Mouse (Mus musculus) bone marrow, adult 2 months (tissue): ENCODE data around the gene Wfdc1. TPM values are rescaled to one million over a fixed set of nuclear protein-coding genes. Genes with fewer than 3 reads are reported as not detected.

ENCODE experiments used
- H3K27ac ChIP-seq: fragments of 200-500 bp; 2 replicates; pipeline ENCODE4 v1.5.1; 2012; ENCODE audit warnings: low read depth, mild to moderate bottlenecking, control low read depth, inconsistent platforms, low read length; ENCODE audit not compliant: control insufficient read depth, poor library complexity, insufficient read depth
- H3K4me1 ChIP-seq: fragments of 200-500 bp; 2 replicates; pipeline ENCODE4 v1.6.1; 2011; ENCODE audit warnings: low read length; ENCODE audit not compliant: control insufficient read depth, insufficient read depth
- H3K4me3 ChIP-seq: fragments of 200-500 bp; replicated peaks from 2 replicates; pipeline ENCODE3; 2011; ENCODE audit warnings: mild to moderate bottlenecking, low read depth, low read length, control low read depth; ENCODE audit not compliant: control insufficient read depth
- CTCF ChIP-seq: fragments of 200-500 bp; IDR thresholded peaks from 2 replicates; pipeline ENCODE4 v1.5.1; 2011; ENCODE audit warnings: low read length, control low read depth; ENCODE audit not compliant: control insufficient read depth, insufficient read depth
- POLR2A ChIP-seq: fragments of 200-500 bp; IDR thresholded peaks from 2 replicates; pipeline ENCODE4 v1.6.1; 2011; ENCODE audit warnings: low read depth, mild to moderate bottlenecking, control low read depth, low read length, borderline replicate concordance; ENCODE audit not compliant: control insufficient read depth
- WGBS: fragments of 180-500 bp; shearing (Covaris S2); methylation state at CpG from one replicate; pipeline ENCODE4 v1.1.7; 2018; 5-methylcytosine and 5-hydroxymethylcytosine counted together
- polyA plus RNA-seq: library from polyadenylated mRNA; stranded (reverse); fragments of >200 nt; gene quantifications from 2 replicates; pipeline ENCODE4 v1.2.4, GENCODE M21; 2011; ENCODE audit warnings: low replicate concordance; ENCODE audit not compliant: missing spikeins, insufficient read depth, insufficient read length

Wfdc1 gene
- polyA plus RNA-seq, 1 experiment, result not detected

DNA sequence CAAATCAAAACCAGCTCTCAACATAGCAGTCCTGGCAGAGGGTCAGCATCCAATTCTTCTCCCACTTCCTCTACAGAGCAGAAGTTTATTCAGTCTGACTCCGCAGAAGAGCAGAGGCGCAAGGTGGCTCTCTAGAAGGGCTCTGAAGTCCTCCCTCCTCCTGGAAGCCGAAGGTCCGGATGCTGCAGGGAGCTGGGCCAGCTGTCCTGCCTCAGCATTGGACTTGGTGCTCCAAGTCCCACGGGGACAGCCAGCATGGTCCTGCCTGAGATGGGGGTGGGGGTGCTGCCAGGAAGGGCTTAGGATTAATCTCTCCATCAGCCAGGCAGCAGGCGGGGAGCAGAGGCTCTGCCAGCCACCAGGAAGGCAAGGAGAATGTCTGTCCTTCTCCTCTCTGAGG, 30.8 kb upstream of the Wfdc1 start, which contains the start of gene Kcng4:
Gene Kcng4, minus strand, starts transcription at position 303 of the 400 bp plus-strand sequence.
- 31% methylated on average over 6 of the region's 6 CpGs for WGBS
- Histone ChIP-seq H3K4me3 (no peak within 1 kb of the TSS), H3K4me1 (no peaks in the 10 kb centered on the region), H3K27ac (no peak within 1 kb of the TSS)
- no peak for TF ChIP-seq CTCF
- no peak for TF ChIP-seq POLR2A

- no peak overlapping the region for H3K27ac ChIP-seq
- no peaks in the 10 kb centered on the region for H3K4me1 ChIP-seq
- no peak overlapping the region for H3K4me3 ChIP-seq
- TF ChIP-seq POLR2A (no peak), CTCF (no peak)
- WGBS, result 70% methylated on average over 2 of the region's 2 CpGs
Measured at GRCm38 (mm10) chr8:119635958-119636357, 30.2 kb upstream of the Wfdc1 start.

DNA sequence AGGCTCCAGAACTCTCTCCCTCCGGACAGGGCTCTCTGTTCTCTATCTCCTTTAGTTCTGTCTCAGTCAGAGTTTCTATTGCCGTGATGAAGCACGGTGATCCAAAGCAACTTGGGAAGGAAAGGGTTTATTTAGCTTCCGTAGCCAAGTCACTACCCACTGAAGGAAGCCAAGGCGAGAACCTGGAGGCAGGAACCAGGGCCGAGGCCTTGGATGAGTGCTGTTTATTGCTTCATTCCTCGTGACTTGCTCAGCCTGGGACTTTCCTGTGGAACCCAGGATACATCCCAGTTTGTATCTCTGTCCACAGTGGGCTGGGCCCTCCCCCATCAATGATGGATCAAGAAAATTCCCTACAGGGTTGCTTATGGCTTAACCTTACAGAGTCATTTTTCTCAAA, 29.4 kb upstream of the Wfdc1 start:
- WGBS, result 60% methylated on average over 7 of the region's 7 CpGs
- no peak for TF ChIP-seq POLR2A
- no peak for TF ChIP-seq CTCF

GRCm38 (mm10) chr8:119637381-119637780, 28.8 kb upstream of the Wfdc1 start:
- TF ChIP-seq CTCF, result no peak
- TF ChIP-seq POLR2A, result no peak
- no peaks in the 10 kb centered on the region for H3K4me1 ChIP-seq
- WGBS, result 63% methylated on average over 4 of the region's 4 CpGs
- no peak overlapping the region for H3K4me3 ChIP-seq
- H3K27ac ChIP-seq, result no peak overlapping the region

More for the DNA sequence above, 29.4 kb upstream of the Wfdc1 start:
- Histone ChIP-seq H3K4me1 (no peaks in the 10 kb centered on the region), H3K4me3 (no peak overlapping the region), H3K27ac (no peak overlapping the region)

DNA sequence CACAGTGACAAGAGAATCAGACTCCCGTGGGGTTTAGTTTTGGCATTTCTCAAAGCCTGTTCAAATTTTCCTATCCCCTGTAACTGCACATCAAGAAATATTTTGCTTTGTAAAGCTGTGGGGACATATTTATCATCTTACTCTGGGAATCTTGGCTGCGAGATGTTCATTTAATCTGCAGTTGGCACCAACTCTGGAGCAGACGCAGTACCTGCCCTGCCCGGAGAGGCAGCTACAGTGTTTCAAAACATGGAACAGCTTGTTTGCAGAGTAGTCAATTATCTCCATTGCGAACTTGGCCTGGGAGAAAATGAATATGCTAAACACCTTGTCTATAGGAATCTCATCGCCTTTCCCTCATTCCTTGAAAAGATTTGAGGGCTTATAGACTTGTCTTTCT, 27.9 kb upstream of the Wfdc1 start:
- 80% methylated on average over 6 of the region's 6 CpGs for WGBS
- H3K4me3 ChIP-seq, result no peak overlapping the region
- TF ChIP-seq CTCF, result no peak
- TF ChIP-seq POLR2A, result no peak

GRCm38 (mm10) chr8:119639798-119640197, 26.4 kb upstream of the Wfdc1 start:
- no peak overlapping the region for H3K27ac ChIP-seq
- TF ChIP-seq CTCF, result no peak
- no peak for TF ChIP-seq POLR2A
- no peak overlapping the region for H3K4me3 ChIP-seq
- WGBS, result 61% methylated on average over 7 of the region's 7 CpGs
- no peaks in the 10 kb centered on the region for H3K4me1 ChIP-seq

More for the DNA sequence above, 27.9 kb upstream of the Wfdc1 start:
- no peaks in the 10 kb centered on the region for H3K4me1 ChIP-seq
- no peak overlapping the region for H3K27ac ChIP-seq

DNA sequence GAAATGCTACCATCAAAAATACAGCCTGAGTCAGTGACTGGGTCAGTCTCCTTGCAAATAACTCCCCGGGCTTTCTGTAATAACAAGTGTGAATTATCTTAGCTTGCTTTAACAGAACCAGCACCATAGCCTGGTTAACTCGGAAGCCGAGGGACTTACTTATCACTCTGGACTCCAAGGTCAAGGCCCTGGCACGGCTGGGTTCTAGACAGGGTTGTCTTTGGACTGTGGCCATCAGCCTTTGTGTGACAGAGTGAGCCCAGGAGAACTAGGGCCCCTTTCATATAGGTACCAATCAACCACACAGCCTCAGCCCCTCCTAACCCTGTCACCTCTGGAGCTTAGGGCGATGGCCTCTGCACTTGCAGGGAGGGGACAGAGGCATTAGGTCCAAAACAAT, 25.1 kb upstream of the Wfdc1 start:
- no peak overlapping the region for H3K27ac ChIP-seq
- 77% methylated on average over 5 of the region's 5 CpGs for WGBS
- TF ChIP-seq CTCF, result no peak
- no peak for TF ChIP-seq POLR2A
- H3K4me3 ChIP-seq, result no peak overlapping the region
- no peaks in the 10 kb centered on the region for H3K4me1 ChIP-seq

DNA sequence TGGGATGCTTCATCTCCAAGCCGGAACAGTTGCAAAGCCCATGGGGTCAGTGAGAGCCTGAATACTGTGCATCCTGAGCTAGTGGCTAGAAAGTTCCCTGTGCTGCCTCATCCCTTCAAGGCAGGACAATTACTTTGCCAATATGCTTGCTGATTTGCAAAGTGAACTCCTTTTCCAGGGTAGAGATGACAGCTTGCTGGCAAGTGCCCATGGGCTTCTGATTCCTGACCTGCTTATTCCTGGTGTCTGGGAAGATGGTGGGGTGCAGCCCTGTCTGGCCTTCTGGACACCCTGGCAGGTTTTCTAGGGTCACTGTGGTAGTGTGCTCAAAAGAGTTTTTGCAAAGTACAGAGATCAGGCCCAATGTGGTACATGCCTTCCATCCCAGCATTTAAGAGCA, 23.2 kb upstream of the Wfdc1 start:
- 81% methylated on average over 1 of the region's 1 CpGs for WGBS
- Histone ChIP-seq H3K27ac (no peak overlapping the region), H3K4me3 (no peak overlapping the region), H3K4me1 (no peaks in the 10 kb centered on the region)
- TF ChIP-seq CTCF (no peak), POLR2A (no peak)

DNA sequence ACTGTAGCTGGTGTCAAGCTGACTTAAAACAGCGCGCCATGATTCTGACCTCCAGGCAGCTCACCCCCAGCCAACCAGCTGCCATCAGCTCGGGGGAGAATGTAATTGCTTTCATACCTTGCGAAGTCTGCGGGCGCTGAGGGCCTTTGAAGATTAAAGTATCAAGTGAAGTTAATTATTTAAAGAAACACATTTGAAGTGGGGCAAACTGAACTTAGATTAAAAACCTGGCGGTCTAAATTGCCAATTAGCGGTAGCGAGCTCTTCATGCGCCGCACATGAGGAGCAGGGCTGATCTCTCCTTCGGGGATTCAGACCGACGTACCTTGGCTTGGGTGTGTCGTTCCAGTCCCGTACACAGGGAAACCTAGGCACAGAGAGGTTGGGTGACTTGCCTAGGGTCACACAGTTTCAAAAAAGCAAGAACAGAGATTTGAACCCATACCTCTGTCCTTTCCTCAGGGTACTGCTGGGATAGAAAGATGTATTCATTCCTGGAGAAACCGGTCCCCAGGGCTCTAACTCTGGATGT, 21.7 kb upstream of the Wfdc1 start:
- 90% methylated on average over 17 of the region's 17 CpGs for WGBS
- H3K27ac ChIP-seq, result no peak overlapping the region

More for the DNA sequence above, 21.7 kb upstream of the Wfdc1 start:
- TF ChIP-seq CTCF (no peak), POLR2A (no peak)
- Histone ChIP-seq H3K4me1 (no peaks in the 10 kb centered on the region), H3K4me3 (no peak overlapping the region)
